8 mouse cellular contexts compared by ENCODE assay signal in the genomic region with DNA sequence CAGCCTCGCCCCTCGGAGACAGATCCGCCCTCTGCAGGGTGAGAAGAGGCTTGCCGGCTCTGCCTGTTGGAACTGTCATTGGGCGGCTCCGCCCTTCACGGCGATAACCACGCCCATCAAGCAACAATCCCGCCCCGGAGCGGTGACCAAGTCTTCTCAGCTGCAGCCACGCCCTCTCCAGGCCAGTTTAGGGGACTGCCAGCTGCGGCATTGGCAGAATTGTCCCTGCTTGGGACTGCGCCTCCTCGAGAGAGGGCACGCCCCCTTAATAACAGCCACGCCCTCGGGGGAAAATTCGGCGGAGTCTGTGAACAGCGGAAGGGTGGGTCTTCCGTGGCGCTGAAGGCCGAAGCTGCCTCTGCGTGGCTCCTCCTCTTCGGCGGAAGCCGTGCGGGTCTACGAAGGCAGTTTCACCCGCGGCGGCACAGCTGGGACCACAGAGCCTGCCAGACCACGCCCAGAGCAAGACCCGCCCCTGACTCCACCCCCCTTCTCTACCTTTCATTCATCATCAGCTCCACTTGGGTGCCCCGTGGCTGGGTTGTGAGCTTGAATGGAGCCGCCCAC. TPM values are rescaled to one million over a fixed set of nuclear protein-coding genes. Genes with fewer than 3 reads are reported as not detected.
A peak's percentile ranks its signal among the peaks of the same experiment; 100 is the strongest.
DNase-seq lines count a peak whose midpoint lies in the region; ATAC-seq lines count a peak whose summit lies in the region.

No protein-coding gene starts in this region.

- H3K27me3 ChIP-seq in hindbrain, embryonic 14.5 days (ENCODE audit: control insufficient read depth, insufficient read depth, low read length), result no peaks in the 10 kb centered on the region

- under 1% methylated on average over 37 of the region's 38 CpGs for WGBS in hindbrain, embryonic 14.5 days

- peaks cover 26% of the 10 kb centered on the region for H3K36me3 ChIP-seq in hindbrain, embryonic 14.5 days (replicated peaks; ENCODE audit: control insufficient read depth, insufficient read depth)

- peak overlapping the region; percentile 88 for H3K27ac ChIP-seq in hindbrain, embryonic 14.5 days

- peaks cover 12% of the 10 kb centered on the region for H3K4me1 ChIP-seq in hindbrain, embryonic 14.5 days (replicated peaks; ENCODE audit: control insufficient read depth, insufficient read depth, low read length)

- peak overlapping the region; percentile 53 for H3K9ac ChIP-seq in hindbrain, embryonic 14.5 days

- peak; percentile 96 for ATAC-seq in hindbrain, embryonic 14.5 days (ENCODE audit: low FRiP score)

- peak; percentile 99 for DNase-seq in R1 (ENCODE audit: low read depth, low spot score)
- peak; percentile 95 to 96 for DNase-seq in cerebellum, postnatal 25 days
- DNase-seq in frontal cortex, postnatal 25 days (ENCODE audit: low spot score in 2 of 2), result peak; percentile 95 to 97
- DNase-seq in hindbrain, embryonic 14.5 days (ENCODE audit: low spot score), result peak; percentile 98
- peak; percentile 98 to 99 for DNase-seq in layer of hippocampus, postnatal 36 days
- peak; percentile 100 for DNase-seq in lung, postnatal 36 days
- DNase-seq in retina, postnatal 1 day, result peak; percentile 100
- peak; percentile 99 for DNase-seq in urinary bladder, adult 18-20 months (ENCODE audit: low spot score in 2 of 2)

- peak overlapping the region; percentile 79 for H3K4me3 ChIP-seq in hindbrain, embryonic 14.5 days (replicated peaks; ENCODE audit: low read length)

- H3K4me2 ChIP-seq in hindbrain, embryonic 14.5 days (replicated peaks), result peak overlapping the region; percentile 56

- no peaks in the 10 kb centered on the region for H3K9me3 ChIP-seq in hindbrain, embryonic 14.5 days (ENCODE audit: control insufficient read depth, low read length)

RNA-seq across cellular contexts. Expression of a gene that starts 0.4 kb away (rescaled TPM):
- 25.5 and 26.4 TPM in 2 replicates for polyA plus RNA-seq in hindbrain, embryonic 14.5 days (2014; fragmentation: Nextera tagmentation; extraction: Ambion mirVana)
- 10 to 100 TPM; 39.1 to 40.1 TPM for total RNA-seq in layer of hippocampus, postnatal 36 days (2021)

RNA-seq across cellular contexts. Expression of a gene that starts 49.5 kb away (rescaled TPM):
- 329 and 343 TPM in 2 replicates for polyA plus RNA-seq in hindbrain, embryonic 14.5 days (2014; fragmentation: Nextera tagmentation; extraction: Ambion mirVana)
- 100 to 1,000 TPM; 304 to 317 TPM for total RNA-seq in layer of hippocampus, postnatal 36 days (2021)

RNA-seq across cellular contexts. Expression of a gene that starts 58.3 kb away (rescaled TPM):
- polyA plus RNA-seq in hindbrain, embryonic 14.5 days (2014; fragmentation: Nextera tagmentation; extraction: Ambion mirVana), result 17.9 and 21.4 TPM in 2 replicates
- total RNA-seq in layer of hippocampus, postnatal 36 days (2021), result 10 to 100 TPM in 1 of 2 experiments, 1 to 10 TPM in 1; 8.9 to 11.4 TPM

Comparison
In these comparisons a context has a peak if more than half of its experiments do, and no peak if none do; other contexts are left out.
1. Peak in every context shown above with its lines: DNase-seq, ATAC-seq, H3K4me3 ChIP-seq and H3K27ac ChIP-seq.